Mouse (Mus musculus) bone marrow macrophage, adult 2 months (primary cell): ENCODE data around the gene Dcaf4.

Source experiments
- CTCF ChIP-seq: IDR thresholded peaks from 2 replicates; pipeline ENCODE4 v1.5.1; 2012; ENCODE audit warnings: low read depth, mild to moderate bottlenecking, low read length, moderate library complexity
- POLR2A ChIP-seq: IDR thresholded peaks from 2 replicates; pipeline ENCODE4 v1.6.1; 2012; ENCODE audit warnings: mild to moderate bottlenecking, low read depth, low read length, borderline replicate concordance

- no peak for TF ChIP-seq CTCF
- TF ChIP-seq POLR2A = no peak
These were observed 44.0 kb upstream of the Dcaf4 start for GRCm38 (mm10) chr12:83476277-83476676.
